Mouse (Mus musculus): ENCODE results near the gene Igsf21.

DNA sequence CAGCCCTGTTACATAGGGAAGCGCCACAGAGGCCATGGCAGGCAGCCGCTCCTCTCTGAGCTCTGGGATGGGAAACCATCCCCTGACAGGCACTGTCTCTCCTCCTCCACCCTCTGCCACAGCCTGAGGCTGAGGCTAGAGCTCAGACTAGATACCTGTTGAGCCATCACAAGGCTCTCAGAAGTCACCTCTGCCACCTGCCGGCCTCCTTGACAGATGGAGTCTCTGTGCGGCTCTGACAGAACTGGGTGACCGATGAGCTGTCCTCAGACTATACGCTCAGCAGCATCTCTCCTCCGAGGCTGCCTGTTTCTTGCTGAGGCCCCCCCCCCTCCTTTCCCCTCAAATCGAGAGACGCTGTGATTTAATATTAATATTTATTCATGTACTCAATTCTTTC lies 49.9 kb downstream of the Igsf21 start:
- TF ChIP-seq CTCF (IDR thresholded peaks at IDR 0.05; ENCODE audit: borderline replicate concordance, extremely low read depth, insufficient read depth, insufficient read length) = no peak
- TF ChIP-seq POLR2A (IDR thresholded peaks at IDR 0.05; ENCODE audit: borderline replicate concordance, extremely low read depth, insufficient read depth, insufficient read length, poor library complexity, severe bottlenecking) = no peak
